ENCODE assay signal across 8 mouse cellular contexts in genomic region chr14:20181466-20181921, GRCm38 (mm10). TPM values are rescaled to one million over a fixed set of nuclear protein-coding genes. Genes with fewer than 3 reads are reported as not detected.
DNase-seq lines count a peak whose midpoint lies in the region.

TSS of gene Kcnk5 (minus strand) at chr14:20181809.

- H3K36me3 ChIP-seq in megakaryocyte, embryonic 14.5 days (replicated peaks; ENCODE audit: low read length), result peaks cover 9% of the 10 kb centered on the region

- intact Hi-C loops in gastrocnemius, postnatal 14 days (cut with DNase I; ENCODE audit: low total_unique reads), result no loop called here

- H3K4me3 ChIP-seq in megakaryocyte, embryonic 14.5 days (replicated peaks), result peak within 1 kb of the TSS; percentile 96

- peak; percentile 88 to 91 for DNase-seq in adrenal gland, adult 18-20 months (ENCODE audit: low spot score in 2 of 2)
- peak; percentile 95 for DNase-seq in embryo, embryonic 10.5 days (ENCODE audit: low spot score)
- DNase-seq in gastrocnemius, postnatal 14 days, result peak; percentile 88
- peak; percentile 92 for DNase-seq in induced T-regulatory cell, adult 2 months (ENCODE audit: low read depth)
- DNase-seq in left cerebral cortex, adult 8-10 months (ENCODE audit: low spot score in 2 of 2), result peak; percentile 26 to 50
- peak; percentile 80 to 82 for DNase-seq in right cerebral cortex, postnatal 10 days (ENCODE audit: low spot score in 2 of 2)
- DNase-seq in urinary bladder, postnatal 14 days (ENCODE audit: low spot score), result peak; percentile 93

- no peaks in the 10 kb centered on the region for H3K9me3 ChIP-seq in megakaryocyte, embryonic 14.5 days

- no peaks in the 10 kb centered on the region for H3K27me3 ChIP-seq in megakaryocyte, embryonic 14.5 days (replicated peaks)

- peaks cover 72% of the 10 kb centered on the region for H3K4me1 ChIP-seq in megakaryocyte, embryonic 14.5 days

RNA-seq across cellular contexts. Expression of gene Kcnk5, which starts in this region (rescaled TPM):
- 10 to 100 TPM in 1 of 2 experiments, 1 to 10 TPM in 1; 4.3 to 10.7 TPM for total RNA-seq in adrenal gland, adult 18-20 months (2021)
- total RNA-seq in gastrocnemius, postnatal 14 days (2021), result 1 to 10 TPM in 1 of 2 experiments, under 1 TPM in 1; 0.53 to 1.1 TPM
- total RNA-seq in left cerebral cortex, adult 8-10 months (2022), result 1 to 10 TPM in 1 of 4 experiments, under 1 TPM in 3; 0.13 to 1.4 (median 0.84) TPM
- 13.5 and 15.9 TPM in 2 replicates for polyA plus RNA-seq in megakaryocyte, embryonic 14.5 days (2012; ENCODE audit: insufficient read depth, low replicate concordance)

Comparison
In these comparisons a context has a peak if more than half of its experiments do, and no peak if none do; other contexts are left out.
1. Peak in every context shown above with its lines: DNase-seq and H3K4me3 ChIP-seq.
2. DNase-seq: peak in every context shown above with its lines; median percentile 95 in embryo, embryonic 10.5 days; 93 in urinary bladder, postnatal 14 days; 92 in induced T-regulatory cell, adult 2 months; 90 in adrenal gland, adult 18-20 months; 88 in gastrocnemius, postnatal 14 days; 81 in right cerebral cortex, postnatal 10 days; 38 in left cerebral cortex, adult 8-10 months.